In the genomic region with DNA sequence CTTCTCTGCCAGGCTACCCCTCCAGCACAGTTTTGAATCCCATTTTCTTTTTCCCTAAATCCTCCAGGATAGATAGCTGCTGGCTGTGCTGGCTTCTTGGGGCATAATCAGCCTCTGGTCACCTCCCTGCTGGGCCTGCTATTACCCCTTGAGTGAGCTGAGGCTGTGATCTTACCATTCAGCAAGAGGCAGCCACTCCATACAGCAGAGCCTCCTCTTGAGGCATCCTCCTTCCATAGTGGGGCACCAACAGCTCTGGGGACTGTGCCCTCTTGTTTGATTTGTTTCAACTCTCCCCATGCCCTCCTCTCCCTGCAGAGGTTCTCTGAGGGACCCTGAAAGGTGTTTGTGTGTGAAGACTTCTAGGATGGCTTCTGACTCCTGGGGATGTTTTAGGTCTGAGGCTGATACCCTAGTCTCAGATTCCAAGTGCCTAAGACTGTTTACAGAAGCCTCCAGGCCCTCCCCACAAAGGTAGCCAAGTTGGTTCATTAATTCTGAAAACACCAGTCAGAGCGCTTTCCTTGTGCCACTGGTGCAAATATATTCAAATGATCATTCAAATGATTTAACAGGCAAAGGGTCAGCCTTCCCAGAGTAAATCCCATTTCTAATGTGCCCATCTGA, we compare ENCODE assay signal across 10 mouse cellular contexts.
DNase-seq lines count a peak whose midpoint lies in the region; ATAC-seq lines count a peak whose summit lies in the region.
"Had no signal": no experiment of that assay in that cellular context is flagged by ENCODE, and none has a peak within 500 bp of the region (broad histone marks: within the 10 kb centered on the region; RNA-seq: fewer than 3 reads in every experiment).

No protein-coding gene starts in this region.

- H3K4me3 ChIP-seq in kidney, embryonic 16.5 days (ENCODE audit: low read length), result 0 out of 2 replicates have a peak overlapping the region, but pooled peaks have one; percentile 4
- H3K4me3 ChIP-seq in embryonic facial prominence, embryonic 14.5 days (ENCODE audit: low read depth, low read length), result no peak overlapping the region
- H3K4me3 ChIP-seq in hindbrain, embryonic 10.5 days, result peak overlapping the region; percentile 30
- H3K4me3 ChIP-seq in midbrain, embryonic 16.5 days (ENCODE audit: low read depth, low read length), result no peak overlapping the region

- H3K36me3 ChIP-seq in kidney, embryonic 16.5 days (ENCODE audit: insufficient read depth, low read length), result no peaks in the 10 kb centered on the region
- no peaks in the 10 kb centered on the region for H3K36me3 ChIP-seq in embryonic facial prominence, embryonic 14.5 days (ENCODE audit: control insufficient read depth, insufficient read depth, low read length)
- H3K36me3 ChIP-seq in hindbrain, embryonic 10.5 days, result no peaks in the 10 kb centered on the region
- no peaks in the 10 kb centered on the region for H3K36me3 ChIP-seq in midbrain, embryonic 16.5 days (ENCODE audit: control insufficient read depth, insufficient read depth, low read length)

- peak overlapping the region; percentile 39 for H3K4me2 ChIP-seq in kidney, embryonic 16.5 days (replicated peaks; ENCODE audit: low read depth, low read length)
- 0 out of 2 replicates have a peak overlapping the region, but pooled peaks have one; percentile 34 for H3K4me2 ChIP-seq in embryonic facial prominence, embryonic 14.5 days (ENCODE audit: low read depth, low read length)
- peak overlapping the region; percentile 28; the same call in 1 of the 2 replicates for H3K4me2 ChIP-seq in midbrain, embryonic 16.5 days (ENCODE audit: low read length)

- intact Hi-C loops in left cerebral cortex, postnatal 36 days (cut with DNase I), result no loop called here

- H3K27ac ChIP-seq in kidney, embryonic 16.5 days (ENCODE audit: low read length), result no peak overlapping the region
- no peak overlapping the region; the same call in 1 of the 2 replicates for H3K27ac ChIP-seq in embryonic facial prominence, embryonic 14.5 days (replicated peaks; ENCODE audit: low read depth, low read length)
- H3K27ac ChIP-seq in hindbrain, embryonic 10.5 days, result peak overlapping the region; percentile 83
- H3K27ac ChIP-seq in midbrain, embryonic 16.5 days (ENCODE audit: low read length), result peak overlapping the region; percentile 85

- no peak for ATAC-seq in kidney, embryonic 16.5 days (ENCODE audit: low FRiP score, low TSS enrichment)
- no peak for ATAC-seq in embryonic facial prominence, embryonic 14.5 days (ENCODE audit: low read depth)
- ATAC-seq in midbrain, embryonic 16.5 days, result peak; percentile 25
- no peak for ATAC-seq in megakaryocyte-erythroid progenitor cell, adult 5-6 weeks (replicated peaks; ENCODE audit: low FRiP score, low TSS enrichment, poor library complexity, severe bottlenecking)

- H3K9me3 ChIP-seq in kidney, embryonic 16.5 days (ENCODE audit: low read length), result no peaks in the 10 kb centered on the region
- no peaks in the 10 kb centered on the region for H3K9me3 ChIP-seq in embryonic facial prominence, embryonic 14.5 days (ENCODE audit: control insufficient read depth, low read length)
- H3K9me3 ChIP-seq in hindbrain, embryonic 10.5 days, result no peaks in the 10 kb centered on the region
- no peaks in the 10 kb centered on the region for H3K9me3 ChIP-seq in midbrain, embryonic 16.5 days (replicated peaks; ENCODE audit: control insufficient read depth, low read length, poor library complexity, severe bottlenecking)

- no peak for DNase-seq in kidney, adult 8-10 months
- no peak for DNase-seq in embryonic facial prominence, embryonic 14.5 days (ENCODE audit: low spot score)
- DNase-seq in hindbrain, embryonic 10.5 days (ENCODE audit: low spot score), result no peak
- no peak for DNase-seq in cerebellum, adult 18-20 months
- no peak for DNase-seq in left cerebral cortex, postnatal 36 days (ENCODE audit: low spot score in 2 of 2)
- DNase-seq: heart, postnatal 10 days; thymus, adult 18-20 months had no signal

- H3K27me3 ChIP-seq in kidney, embryonic 16.5 days (ENCODE audit: insufficient read depth, low read length), result no peaks in the 10 kb centered on the region
- H3K27me3 ChIP-seq in embryonic facial prominence, embryonic 14.5 days (replicated peaks; ENCODE audit: control insufficient read depth, insufficient read depth, low read length), result no peaks in the 10 kb centered on the region
- H3K27me3 ChIP-seq in hindbrain, embryonic 10.5 days (ENCODE audit: insufficient read depth, poor library complexity, severe bottlenecking), result peaks cover 9% of the 10 kb centered on the region; the same call in 1 of the 2 replicates
- no peaks in the 10 kb centered on the region for H3K27me3 ChIP-seq in midbrain, embryonic 16.5 days (ENCODE audit: control insufficient read depth, insufficient read depth, low read depth, low read length)

- WGBS in kidney, embryonic 16.5 days, result 32% methylated on average over 1 of the region's 1 CpGs
- 31% methylated on average over 1 of the region's 1 CpGs for WGBS in embryonic facial prominence, embryonic 14.5 days
- WGBS in hindbrain, embryonic 10.5 days, result 4% methylated on average over 1 of the region's 1 CpGs
- 9% methylated on average over 1 of the region's 1 CpGs for WGBS in midbrain, embryonic 16.5 days

- peaks cover 22% of the 10 kb centered on the region for H3K4me1 ChIP-seq in kidney, embryonic 16.5 days (ENCODE audit: insufficient read depth, low read length)
- peaks cover 16% of the 10 kb centered on the region for H3K4me1 ChIP-seq in embryonic facial prominence, embryonic 14.5 days (ENCODE audit: control insufficient read depth, insufficient read depth, low read length)
- peaks cover 35% of the 10 kb centered on the region for H3K4me1 ChIP-seq in hindbrain, embryonic 10.5 days (replicated peaks)
- peaks cover 27% of the 10 kb centered on the region for H3K4me1 ChIP-seq in midbrain, embryonic 16.5 days (ENCODE audit: control insufficient read depth, insufficient read depth, low read length)

- H3K9ac ChIP-seq in kidney, embryonic 16.5 days (replicated peaks; ENCODE audit: low read length), result peak overlapping the region; percentile 20; the same call in 1 of the 2 replicates
- H3K9ac ChIP-seq in embryonic facial prominence, embryonic 14.5 days (ENCODE audit: low read depth, low read length), result no peak overlapping the region
- H3K9ac ChIP-seq in midbrain, embryonic 16.5 days (ENCODE audit: low read depth, low read length), result no peak overlapping the region

Comparison
In these comparisons a context has a peak if more than half of its experiments do, and no peak if none do; other contexts are left out.
1. H3K27ac ChIP-seq: peak in hindbrain, embryonic 10.5 days (single experiment) and midbrain, embryonic 16.5 days (single experiment); none in kidney, embryonic 16.5 days (single experiment) and embryonic facial prominence, embryonic 14.5 days (single experiment).
2. H3K4me3 ChIP-seq: peak in kidney, embryonic 16.5 days (single experiment) and hindbrain, embryonic 10.5 days (single experiment); none in embryonic facial prominence, embryonic 14.5 days (single experiment) and midbrain, embryonic 16.5 days (single experiment).
3. Peak in every context shown above with its lines, with median percentiles within 50 percentile points of each other: H3K4me2 ChIP-seq.